Mouse (Mus musculus) embryonic stem cell, embryonic (primary cell): Measurements from ENCODE around the gene Snx12.

ENCODE experiments used
- CTCF ChIA-PET, 4 experiments: fragments of 300-600 bp in 2 of 4; fragments of 350-600 bp in 2 of 4; sonication (Branson Sonifier 250); formaldehyde crosslinking; loops; one replicate each; lab custom pipeline; 2022; ENCODE audit warnings: inconsistent platforms in 2 of 4; lab: Charles Lee
- POLR2A ChIA-PET, 4 experiments: fragments of 300-600 bp in 2 of 4; fragments of 350-600 bp in 2 of 4; sonication (Branson Sonifier 250); formaldehyde crosslinking; loops; one replicate each; lab custom pipeline; 2022; ENCODE audit warnings: antibody characterized with exemption in 4 of 4, inconsistent platforms in 1 of 4; lab: Charles Lee

Snx12 gene

GRCm38 (mm10) chrX:101221834-101222795, at the start of gene Snx12:
Snx12 (minus strand) TSS chrX:101222563.
- ChIA-PET POLR2A (interaction anchor here in 3 of 4 experiments (0.5 to 2.1 kb wide), 17 partner anchors 10 to 259 kb away, joined by 3 to 13 read pairs (median 3); partner anchors contain the start of genes Foxo4 (in 1 of the 3), Med12 (in 1 of the 3) and Slc7a3 (in 1 of the 3)), CTCF (no interaction called here)

- CTCF ChIA-PET: no interaction called here
- POLR2A ChIA-PET: interaction anchor here in 3 of 4 experiments (0.6 to 1.2 kb wide), 3 partner anchors 37 to 502 kb away, joined by 3 to 5 read pairs (median 3); no protein-coding TSS in a partner anchor
These were observed 46.4 kb upstream of the Snx12 start, which contains the start of gene Gm20489 for GRCm38 (mm10) chrX:101268755-101269124. Gm20489 (minus strand) TSS chrX:101269023.

GRCm38 (mm10) chrX:101268025-101268754, 45.8 kb upstream of the Snx12 start, which contains the start of gene Il2rg:
Il2rg (minus strand) TSS chrX:101268255.
- POLR2A ChIA-PET: interaction anchor here (0.6 to 1.4 kb wide), 5 partner anchors 10 to 502 kb away, joined by 3 to 5 read pairs (median 3); no protein-coding TSS in a partner anchor
- CTCF ChIA-PET: no interaction called here

- ChIA-PET POLR2A (interaction anchor here (0.6 to 1.4 kb wide), 4 partner anchors 9 to 535 kb away, joined by 3 to 5 read pairs (median 4); partner anchors contain the start of gene Foxo4 (in 1 of the 4)), CTCF (interaction anchor here in 1 of 4 experiments (0.8 kb wide), 1 partner anchor 10 kb away, joined by 3 read pairs; no protein-coding TSS in a partner anchor)
These were observed 44.3 kb upstream of the Snx12 start for GRCm38 (mm10) chrX:101266631-101267030.

- ChIA-PET CTCF (no interaction called here), POLR2A (interaction anchor here in 2 of 4 experiments (1.5 to 1.7 kb wide), 3 partner anchors 10 to 180 kb away, joined by 3 to 8 read pairs (median 4); partner anchors contain the start of gene Med12 (in 2 of the 2))
These were observed 41.5 kb upstream of the Snx12 start, which contains the start of gene Gm614 for GRCm38 (mm10) chrX:101263892-101264291. Gm614 (minus strand) TSS chrX:101263992.

GRCm38 (mm10) chrX:101260441-101261325, 38.3 kb upstream of the Snx12 start:
- CTCF ChIA-PET: no interaction called here
- POLR2A ChIA-PET: interaction anchor here in 3 of 4 experiments (0.5 to 1.6 kb wide), 6 partner anchors 12 to 982 kb away, joined by 3 to 4 read pairs (median 3); partner anchors contain the start of gene Med12 (in 1 of the 3)

GRCm38 (mm10) chrX:101256603-101257002, 34.2 kb upstream of the Snx12 start:
- POLR2A ChIA-PET: interaction anchor here in 2 of 4 experiments (0.7 to 5.2 kb wide), 13 partner anchors 11 to 172 kb away, joined by 3 to 26 read pairs (median 4); partner anchors contain the start of genes Med12 (in 2 of the 2) and Snx12 (in 1 of the 2)

GRCm38 (mm10) chrX:101254740-101255139, 32.4 kb upstream of the Snx12 start:
- ChIA-PET CTCF (no interaction called here), POLR2A (interaction anchor here in 3 of 4 experiments (0.5 to 5.2 kb wide), 18 partner anchors 12 to 267 kb away, joined by 3 to 26 read pairs (median 4); partner anchors contain the start of genes Med12 (in 2 of the 3), Nlgn3 (in 1 of the 3) and Snx12 (in 1 of the 3))

More at GRCm38 (mm10) chrX:101256603-101257002, 34.2 kb upstream of the Snx12 start:
- CTCF ChIA-PET: interaction anchor here (0.5 to 1.5 kb wide), 8 partner anchors 11 to 615 kb away, joined by 3 to 6 read pairs (median 3); no protein-coding TSS in a partner anchor

GRCm38 (mm10) chrX:101253952-101254729, 31.8 kb upstream of the Snx12 start, which contains the start of gene Foxo4:
Foxo4 (plus strand) TSS chrX:101254528.
- CTCF ChIA-PET: no interaction called here
- POLR2A ChIA-PET: interaction anchor here in 3 of 4 experiments (0.5 to 5.2 kb wide), 22 partner anchors 10 to 1269 kb away, joined by 3 to 26 read pairs (median 4); partner anchors contain the start of genes Med12 (in 2 of the 3), Nlgn3 (in 1 of the 3) and Snx12 (in 1 of the 3)

- CTCF ChIA-PET: no interaction called here
These were observed 22.6 kb upstream of the Snx12 start for GRCm38 (mm10) chrX:101245011-101245410.

GRCm38 (mm10) chrX:101222796-101223162, 416 bp upstream of the Snx12 start:
- ChIA-PET POLR2A (interaction anchor here in 3 of 4 experiments (0.5 to 2.1 kb wide), 18 partner anchors 11 to 259 kb away, joined by 3 to 13 read pairs (median 3); partner anchors contain the start of genes Foxo4 (in 1 of the 3) and Med12 (in 1 of the 3)), CTCF (no interaction called here)

More at GRCm38 (mm10) chrX:101245011-101245410, 22.6 kb upstream of the Snx12 start:
- POLR2A ChIA-PET: interaction anchor here (0.5 to 2.4 kb wide), 6 partner anchors 8 to 87 kb away, joined by 3 to 7 read pairs (median 4); no protein-coding TSS in a partner anchor

GRCm38 (mm10) chrX:101189285-101189684, 33.1 kb downstream of the Snx12 start:
- ChIA-PET CTCF (no interaction called here), POLR2A (interaction anchor here in 1 of 4 experiments (0.6 to 1.4 kb wide), 2 partner anchors 84 to 85 kb away, joined by 3 read pairs; no protein-coding TSS in a partner anchor)

- ChIA-PET POLR2A (no interaction called here), CTCF (interaction anchor here in 1 of 4 experiments (0.7 kb wide), 1 partner anchor 139 kb away, joined by 4 read pairs; no protein-coding TSS in a partner anchor)
These were observed 34.7 kb downstream of the Snx12 start for GRCm38 (mm10) chrX:101187647-101188046.

GRCm38 (mm10) chrX:101173388-101173787, 49.0 kb downstream of the Snx12 start:
- ChIA-PET POLR2A (interaction anchor here in 2 of 4 experiments (0.6 to 0.7 kb wide), 2 partner anchors 24 to 1443 kb away, joined by 3 read pairs; no protein-coding TSS in a partner anchor), CTCF (no interaction called here)

- CTCF ChIA-PET: no interaction called here
These were observed 53.9 kb downstream of the Snx12 start for GRCm38 (mm10) chrX:101168425-101168824.

GRCm38 (mm10) chrX:101163739-101164138, 58.6 kb downstream of the Snx12 start:
- ChIA-PET CTCF (no interaction called here), POLR2A (interaction anchor here in 1 of 4 experiments (0.7 kb wide), 1 partner anchor 91 kb away, joined by 3 read pairs; the partner anchor contains the start of gene Foxo4)

More at GRCm38 (mm10) chrX:101168425-101168824, 53.9 kb downstream of the Snx12 start:
- POLR2A ChIA-PET: no interaction called here
